Mouse (Mus musculus) embryo, embryonic 11 days (tissue): ENCODE results near the gene Zfp467.

ENCODE experiments used
- DNase-seq: peaks from one replicate; pipeline ENCODE4 v3.0.0-alpha.2; 2015

Zfp467 gene

GRCm38 (mm10) chr6:48445181-48446101, at the start of gene Zfp467:
Gene Zfp467, minus strand, starts transcription at chr6:48445825.
- peak; percentile 64 for DNase-seq

DNA sequence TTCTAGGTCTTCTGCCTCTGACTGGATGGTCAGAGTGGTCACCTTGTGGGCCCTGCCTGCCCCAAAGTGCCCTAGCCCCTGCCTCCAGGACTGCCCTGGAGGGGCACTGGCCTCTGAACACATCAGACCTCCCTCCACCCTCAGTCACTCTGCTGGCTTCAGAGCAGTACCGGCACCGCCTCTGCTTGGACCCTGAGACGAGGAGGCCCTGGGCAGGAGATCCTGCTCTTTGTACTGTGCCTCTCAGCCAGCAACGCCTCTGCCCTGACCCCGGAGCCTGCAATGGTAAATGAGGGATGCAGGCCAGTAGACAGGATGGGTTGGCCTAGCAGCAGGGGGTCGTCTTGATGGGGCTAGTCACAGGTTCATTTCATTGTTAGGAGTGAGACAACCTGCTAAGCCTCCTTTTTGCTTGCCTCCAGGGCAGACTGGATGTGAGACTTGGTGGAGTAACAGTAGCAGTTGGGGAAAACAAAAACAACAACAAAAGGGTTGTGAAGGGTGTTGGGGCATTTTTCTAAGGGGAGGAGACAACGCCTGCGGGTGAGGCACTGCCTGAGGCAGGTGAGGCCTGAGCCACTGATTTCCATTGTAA, 47.6 kb upstream of the Zfp467 start:
- DNase-seq, result no peak

- DNase-seq, result no peak
These were observed 45.7 kb upstream of the Zfp467 start for GRCm38 (mm10) chr6:48491361-48491760.

GRCm38 (mm10) chr6:48489741-48490140, 44.1 kb upstream of the Zfp467 start:
- no peak for DNase-seq

- peak; percentile 54 for DNase-seq
These were observed 42.4 kb upstream of the Zfp467 start for GRCm38 (mm10) chr6:48487747-48488725.

- DNase-seq, result no peak
These were observed 36.9 kb upstream of the Zfp467 start for GRCm38 (mm10) chr6:48482501-48482900.

- DNase-seq, result no peak
These were observed 32.8 kb upstream of the Zfp467 start for GRCm38 (mm10) chr6:48478446-48478845.

GRCm38 (mm10) chr6:48470739-48471138, 25.1 kb upstream of the Zfp467 start:
- no peak for DNase-seq

DNA sequence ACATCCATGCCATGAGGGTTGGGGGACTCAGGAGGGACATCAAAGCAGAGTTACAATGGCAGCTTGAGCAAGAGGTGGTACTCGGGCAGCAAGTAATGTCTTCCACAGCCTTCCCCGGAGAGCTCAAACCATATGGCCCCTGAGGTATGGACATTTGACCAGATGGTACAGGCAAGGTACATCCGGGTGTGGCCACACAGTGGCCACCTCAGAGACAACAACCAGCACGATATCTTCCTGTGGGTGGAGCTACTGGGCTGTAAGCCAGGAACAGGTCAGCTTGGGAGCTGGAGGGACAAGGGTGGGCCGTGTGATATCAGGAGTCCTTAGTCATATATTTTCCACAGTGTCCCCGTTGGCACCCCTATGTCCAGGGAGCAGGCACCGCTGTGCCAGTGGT, 21.9 kb upstream of the Zfp467 start:
- DNase-seq, result no peak

DNA sequence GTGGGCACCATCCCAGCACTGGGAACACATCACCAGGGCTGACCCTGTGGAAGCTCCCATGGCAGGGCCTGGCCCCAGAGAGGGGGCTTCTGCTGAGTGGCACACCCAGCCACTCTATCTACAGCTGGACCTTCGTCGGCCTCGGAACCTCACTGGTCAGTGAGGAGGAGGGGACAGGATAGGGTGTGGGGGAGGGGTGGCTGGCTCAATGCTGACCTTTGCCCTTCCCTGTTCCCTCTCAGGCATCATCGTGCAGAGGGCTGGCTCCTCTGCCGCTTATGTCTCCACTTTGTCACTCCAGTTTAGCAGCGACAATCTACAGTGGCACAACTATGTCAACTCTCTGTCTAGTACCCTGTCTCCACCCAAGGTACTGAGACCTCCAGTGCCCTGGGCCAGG, 21.1 kb upstream of the Zfp467 start:
- peak; percentile 19 for DNase-seq

GRCm38 (mm10) chr6:48464966-48465679, 19.5 kb upstream of the Zfp467 start:
- no peak for DNase-seq

DNA sequence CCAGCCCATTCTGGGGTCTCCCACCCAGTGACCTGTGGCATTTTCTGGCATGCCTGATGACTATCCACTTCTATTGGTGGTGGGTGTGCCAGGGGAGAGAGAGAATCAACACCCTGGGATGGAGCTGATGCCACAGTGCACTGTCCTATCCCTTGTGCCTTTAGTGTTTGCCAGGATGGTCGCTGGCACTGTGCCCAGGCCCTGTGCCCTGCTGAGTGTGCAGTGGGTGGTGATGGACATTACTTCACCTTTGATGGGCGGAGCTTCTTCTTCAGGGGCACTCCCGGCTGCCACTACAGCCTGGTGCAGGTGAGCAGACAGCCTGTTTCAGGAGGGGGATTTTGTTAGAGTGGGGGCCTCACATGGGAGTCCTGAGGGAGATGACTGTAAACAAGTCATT, 7.1 kb upstream of the Zfp467 start:
- no peak for DNase-seq

- no peak for DNase-seq
These were observed 6.5 kb upstream of the Zfp467 start for GRCm38 (mm10) chr6:48452151-48452550.

GRCm38 (mm10) chr6:48448527-48448926, 2.9 kb upstream of the Zfp467 start:
- no peak for DNase-seq

DNA sequence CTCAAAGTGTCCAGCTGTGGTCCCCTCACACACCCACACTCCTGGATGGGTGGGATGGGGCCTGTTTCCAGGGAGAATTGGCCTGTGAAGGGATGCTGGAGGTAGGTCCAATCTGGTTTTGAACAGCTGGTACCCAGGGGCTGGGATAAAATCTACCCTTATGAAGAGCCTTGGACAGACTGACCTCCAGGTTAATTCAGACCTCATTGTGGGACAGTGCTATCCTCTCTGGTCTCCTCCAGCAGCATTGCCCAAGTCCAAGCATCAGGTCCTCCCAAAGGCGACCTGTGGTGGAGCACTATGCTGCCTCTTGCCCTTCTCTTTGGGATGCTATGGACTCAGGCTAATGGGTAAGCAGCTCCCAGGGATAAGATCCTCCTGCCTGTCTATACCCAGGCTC, 2.3 kb upstream of the Zfp467 start, which contains the start of gene Sspo:
Gene Sspo, plus strand, starts transcription at position 301 of the 400 bp plus-strand sequence.
- no peak for DNase-seq

GRCm38 (mm10) chr6:48446896-48447295, 1.3 kb upstream of the Zfp467 start:
- DNase-seq, result peak; percentile 17

- no peak for DNase-seq
These were observed 631 bp upstream of the Zfp467 start for GRCm38 (mm10) chr6:48446256-48446655.

- peak; percentile 95 for DNase-seq
These were observed 1.1 kb downstream of the Zfp467 start for GRCm38 (mm10) chr6:48444310-48445180.

DNA sequence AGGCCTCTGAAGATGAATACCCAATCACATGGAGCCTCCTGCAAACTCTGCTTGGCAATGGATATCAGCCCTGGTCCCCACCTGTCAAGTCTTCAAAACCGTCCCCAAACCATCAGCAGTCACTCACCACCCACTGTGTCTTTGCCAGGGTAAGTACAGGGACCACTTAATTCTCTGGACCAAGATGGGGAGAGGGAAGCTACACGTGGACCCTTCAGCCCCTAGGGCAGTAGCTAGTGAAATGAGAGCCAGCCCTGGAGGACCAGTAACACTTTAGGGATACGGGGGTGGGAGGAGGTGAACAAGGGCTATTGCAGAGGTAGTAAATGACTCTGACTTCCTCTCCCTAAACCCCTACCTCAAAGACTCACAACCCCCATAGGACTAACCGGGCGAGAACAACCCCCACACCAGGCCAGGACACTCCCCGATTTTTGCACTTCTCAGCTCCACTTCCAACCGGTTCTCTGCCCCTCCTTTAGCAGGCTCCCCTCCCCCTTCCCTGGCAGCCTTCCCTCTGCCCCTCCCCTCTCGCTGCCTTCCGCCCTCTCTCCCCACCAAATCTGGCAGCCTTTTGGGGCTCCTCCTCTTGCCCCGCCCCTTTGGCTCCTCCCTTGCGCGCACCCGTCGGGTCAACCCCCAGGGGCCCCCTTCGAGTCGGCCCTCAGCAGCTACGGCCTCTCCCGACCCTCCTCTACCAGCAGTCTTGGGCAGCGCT, 1.9 kb downstream of the Zfp467 start:
- DNase-seq, result peak; percentile 97

DNA sequence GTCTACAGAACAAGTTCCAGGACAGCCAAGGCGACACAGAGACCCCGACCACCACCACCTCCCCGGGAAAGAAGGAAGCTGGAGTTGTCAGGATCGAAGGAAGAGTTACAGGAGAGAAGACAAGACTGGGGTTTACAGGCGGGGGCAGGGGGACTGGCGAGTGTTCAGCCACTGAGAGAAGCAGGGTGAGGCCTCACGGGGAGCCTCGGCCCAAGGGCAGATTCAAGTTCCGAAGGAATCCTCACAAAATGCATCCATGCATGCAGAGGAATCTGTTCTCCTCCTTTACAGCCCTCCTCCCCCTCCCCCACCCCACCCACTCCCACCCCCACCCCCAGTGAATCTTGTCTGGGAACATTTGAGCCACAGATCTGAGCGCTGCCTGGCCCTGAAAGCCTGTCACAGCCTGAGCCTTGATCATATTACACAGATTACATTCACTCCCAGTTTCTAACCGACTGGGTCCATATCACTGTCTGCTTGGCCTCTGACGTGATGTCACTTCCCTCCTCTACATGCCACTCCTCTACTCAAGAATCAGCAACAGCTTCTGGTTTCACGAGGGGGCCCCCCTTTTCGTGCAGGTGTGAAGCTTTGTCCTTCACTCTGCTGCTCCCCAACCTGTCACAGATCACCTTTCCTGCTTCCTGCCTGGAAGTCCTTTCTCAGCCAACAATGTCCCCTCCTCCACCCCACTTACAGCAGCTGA, 5.2 kb downstream of the Zfp467 start:
- peak; percentile 21 for DNase-seq
